Mouse (Mus musculus): ENCODE measurements around the gene Ppm1f. TPM values are rescaled to one million over a fixed set of nuclear protein-coding genes. Genes with fewer than 3 reads are reported as not detected.
A peak's percentile ranks its signal among the peaks of the same experiment; 100 is the strongest.
"Not testable (repeated sequence)": the region's sequence is repeated elsewhere in the genome, so short reads cannot be mapped to it uniquely, and the experiment has no call there.

Ppm1f gene
- polyA plus RNA-seq, 1 experiment from 2014 or later: 6.9 TPM

GRCm38 (mm10) chr16:16911641-16912597 lies 15.7 kb downstream of the Ppm1f start:
- H3K27ac ChIP-seq (replicated peaks): no peak overlapping the region
- ATAC-seq (ENCODE audit: insufficient read depth): peak; percentile 56; the same call in 1 of the 2 replicates
- no peak overlapping the region for H3K4me3 ChIP-seq (replicated peaks)
- no peaks in the 10 kb centered on the region for H3K4me1 ChIP-seq (replicated peaks)
- 43% methylated on average over 13 of the region's 13 CpGs for WGBS (ENCODE audit: insufficient replicate concordance)
- H3K4me2 ChIP-seq: no peak overlapping the region
- H3K9me3 ChIP-seq (replicated peaks): no peaks in the 10 kb centered on the region
- H3K27me3 ChIP-seq: no peaks in the 10 kb centered on the region
- H3K36me3 ChIP-seq (replicated peaks): peaks cover 33% of the 10 kb centered on the region
- no peak overlapping the region for H3K9ac ChIP-seq

GRCm38 (mm10) chr16:16913440-16913839 lies 17.2 kb downstream of the Ppm1f start:
- Histone ChIP-seq H3K4me3 (replicated peaks) (no peak overlapping the region), H3K27me3 (no peaks in the 10 kb centered on the region), H3K4me2 (no peak overlapping the region), H3K9me3 (replicated peaks) (no peaks in the 10 kb centered on the region), H3K4me1 (replicated peaks) (no peaks in the 10 kb centered on the region), H3K36me3 (replicated peaks) (peaks cover 38% of the 10 kb centered on the region), H3K27ac (replicated peaks) (no peak overlapping the region), H3K9ac (no peak overlapping the region)
- ATAC-seq (ENCODE audit: insufficient read depth): no peak
- WGBS (ENCODE audit: insufficient replicate concordance): 65% methylated on average over 1 of the region's 1 CpGs

GRCm38 (mm10) chr16:16918441-16919117 lies 22.3 kb downstream of the Ppm1f start:
- no peak for ATAC-seq (ENCODE audit: insufficient read depth)
- Histone ChIP-seq H3K36me3 (replicated peaks) (peaks cover 42% of the 10 kb centered on the region), H3K27me3 (no peaks in the 10 kb centered on the region), H3K4me1 (replicated peaks) (no peaks in the 10 kb centered on the region), H3K4me3 (replicated peaks) (no peak overlapping the region), H3K4me2 (no peak overlapping the region), H3K27ac (replicated peaks) (no peak overlapping the region), H3K9ac (no peak overlapping the region), H3K9me3 (replicated peaks) (no peaks in the 10 kb centered on the region)
- 74% methylated on average over 7 of the region's 7 CpGs for WGBS (ENCODE audit: insufficient replicate concordance)

- Histone ChIP-seq H3K9ac (no peak overlapping the region), H3K36me3 (replicated peaks) (peaks cover 26% of the 10 kb centered on the region), H3K4me2 (no peak overlapping the region), H3K4me3 (replicated peaks) (no peak overlapping the region), H3K27me3 (no peaks in the 10 kb centered on the region), H3K27ac (replicated peaks) (no peak overlapping the region), H3K4me1 (replicated peaks) (no peaks in the 10 kb centered on the region), H3K9me3 (replicated peaks) (no peaks in the 10 kb centered on the region)
- no peak for ATAC-seq (ENCODE audit: insufficient read depth)
- WGBS (ENCODE audit: insufficient replicate concordance): 29% methylated on average over 3 of the region's 3 CpGs
Measured at GRCm38 (mm10) chr16:16921021-16921435, 24.8 kb downstream of the Ppm1f start.

GRCm38 (mm10) chr16:16924481-16924880 lies 28.2 kb downstream of the Ppm1f start:
- ATAC-seq (ENCODE audit: insufficient read depth): no peak
- H3K27me3 ChIP-seq: no peaks in the 10 kb centered on the region
- H3K4me1 ChIP-seq (replicated peaks): no peaks in the 10 kb centered on the region
- H3K36me3 ChIP-seq (replicated peaks): peaks cover 12% of the 10 kb centered on the region; the same call in 1 of the 2 replicates
- H3K9me3 ChIP-seq (replicated peaks): no peaks in the 10 kb centered on the region
- H3K27ac ChIP-seq (replicated peaks): no peak overlapping the region
- no peak overlapping the region for H3K4me3 ChIP-seq (replicated peaks)
- WGBS (ENCODE audit: insufficient replicate concordance): 67% methylated on average over 3 of the region's 3 CpGs
- H3K9ac ChIP-seq: no peak overlapping the region
- H3K4me2 ChIP-seq: no peak overlapping the region

GRCm38 (mm10) chr16:16926536-16926935 lies 30.3 kb downstream of the Ppm1f start:
- Histone ChIP-seq H3K4me1 (replicated peaks) (no peaks in the 10 kb centered on the region), H3K9me3 (replicated peaks) (no peaks in the 10 kb centered on the region), H3K4me3 (replicated peaks) (no peak overlapping the region), H3K27ac (replicated peaks) (no peak overlapping the region), H3K27me3 (no peaks in the 10 kb centered on the region), H3K36me3 (replicated peaks) (0 out of 2 replicates have a peak, but pooled peaks cover 3% of the 10 kb centered on the region), H3K9ac (no peak overlapping the region), H3K4me2 (no peak overlapping the region)
- WGBS (ENCODE audit: insufficient replicate concordance): 61% methylated on average over 5 of the region's 5 CpGs
- no peak for ATAC-seq (ENCODE audit: insufficient read depth)

GRCm38 (mm10) chr16:16928908-16929307 lies 32.6 kb downstream of the Ppm1f start:
- H3K9me3 ChIP-seq (replicated peaks); H3K9ac ChIP-seq; H3K4me2 ChIP-seq; H3K36me3 ChIP-seq (replicated peaks); H3K4me3 ChIP-seq (replicated peaks); H3K27me3 ChIP-seq; H3K27ac ChIP-seq (replicated peaks); ATAC-seq (ENCODE audit: insufficient read depth); H3K4me1 ChIP-seq (replicated peaks): not testable (repeated sequence)
- WGBS (ENCODE audit: insufficient replicate concordance): 68% methylated on average over 3 of the region's 3 CpGs

- H3K9ac ChIP-seq: no peak overlapping the region
- H3K4me1 ChIP-seq (replicated peaks): no peaks in the 10 kb centered on the region
- WGBS (ENCODE audit: insufficient replicate concordance): 64% methylated on average over 3 of the region's 3 CpGs
- H3K27me3 ChIP-seq: no peaks in the 10 kb centered on the region
- no peaks in the 10 kb centered on the region for H3K36me3 ChIP-seq (replicated peaks)
- no peak overlapping the region for H3K4me3 ChIP-seq (replicated peaks)
- no peak overlapping the region for H3K4me2 ChIP-seq
- no peak for ATAC-seq (ENCODE audit: insufficient read depth)
- no peak overlapping the region for H3K27ac ChIP-seq (replicated peaks)
- H3K9me3 ChIP-seq (replicated peaks): no peaks in the 10 kb centered on the region
Measured at GRCm38 (mm10) chr16:16930326-16930725, 34.1 kb downstream of the Ppm1f start.

- Histone ChIP-seq H3K27me3 (no peaks in the 10 kb centered on the region), H3K4me3 (replicated peaks) (no peak overlapping the region), H3K27ac (replicated peaks) (no peak overlapping the region), H3K4me2 (no peak overlapping the region), H3K36me3 (replicated peaks) (no peaks in the 10 kb centered on the region), H3K9me3 (replicated peaks) (no peaks in the 10 kb centered on the region), H3K4me1 (replicated peaks) (no peaks in the 10 kb centered on the region), H3K9ac (no peak overlapping the region)
- 53% methylated on average over 5 of the region's 5 CpGs for WGBS (ENCODE audit: insufficient replicate concordance)
- ATAC-seq (ENCODE audit: insufficient read depth): no peak
Measured at GRCm38 (mm10) chr16:16930810-16931296, 34.6 kb downstream of the Ppm1f start.

- WGBS (ENCODE audit: insufficient replicate concordance): 55% methylated on average over 9 of the region's 9 CpGs
- no peak for ATAC-seq (ENCODE audit: insufficient read depth)
- H3K36me3 ChIP-seq (replicated peaks): no peaks in the 10 kb centered on the region
Measured at GRCm38 (mm10) chr16:16939543-16939942, 43.3 kb downstream of the Ppm1f start.

GRCm38 (mm10) chr16:16941078-16941477 lies 44.8 kb downstream of the Ppm1f start:
- ATAC-seq (ENCODE audit: insufficient read depth): no peak
- no peaks in the 10 kb centered on the region for H3K27me3 ChIP-seq
- no peak overlapping the region for H3K9ac ChIP-seq
- H3K27ac ChIP-seq (replicated peaks): no peak overlapping the region
- H3K9me3 ChIP-seq (replicated peaks): no peaks in the 10 kb centered on the region
- H3K4me2 ChIP-seq: no peak overlapping the region
- WGBS (ENCODE audit: insufficient replicate concordance): 67% methylated on average over 2 of the region's 2 CpGs
- no peaks in the 10 kb centered on the region for H3K4me1 ChIP-seq (replicated peaks)
- H3K36me3 ChIP-seq (replicated peaks): no peaks in the 10 kb centered on the region
- no peak overlapping the region for H3K4me3 ChIP-seq (replicated peaks)

More at GRCm38 (mm10) chr16:16939543-16939942, 43.3 kb downstream of the Ppm1f start:
- H3K27ac ChIP-seq (replicated peaks): no peak overlapping the region
- H3K4me3 ChIP-seq (replicated peaks): no peak overlapping the region
- H3K4me2 ChIP-seq: no peak overlapping the region
- H3K9ac ChIP-seq: no peak overlapping the region
- no peaks in the 10 kb centered on the region for H3K27me3 ChIP-seq
- no peaks in the 10 kb centered on the region for H3K9me3 ChIP-seq (replicated peaks)
- no peaks in the 10 kb centered on the region for H3K4me1 ChIP-seq (replicated peaks)

Data from liver, embryonic 15.5 days (tissue).